Mouse (Mus musculus) liver, embryonic 14.5 days (tissue): Measurements from ENCODE around the gene Pdzd8. TPM values are rescaled to one million over a fixed set of nuclear protein-coding genes. Genes with fewer than 3 reads are reported as not detected.
A peak's percentile ranks its signal among the peaks of the same experiment; 100 is the strongest.

Experiments used
- ATAC-seq: fragments of 200-750 bp; cut with Nextera tagmentation; 2 replicates; pipeline ENCODE4 v1.8.0; 2017; ENCODE audit warnings: moderate number of reproducible peaks, mild to moderate bottlenecking, moderate library complexity; ENCODE audit not compliant: insufficient read depth
- DNase-seq, 3 experiments: peaks; one replicate each; pipeline ENCODE4 v3.0.0-alpha.2; 2012 to 2013; ENCODE audit warnings: low read depth in 3 of 3, low spot score in 3 of 3
- H3K27ac ChIP-seq: fragments of 300-500 bp; sonication (generic); 2 replicates; pipeline ENCODE4 v1.5.1; 2014; ENCODE audit warnings: moderate library complexity, mild to moderate bottlenecking, control low read depth, inconsistent platforms
- H3K27me3 ChIP-seq: fragments of 300-500 bp; sonication (generic); 2 replicates; pipeline ENCODE4 v1.6.1; 2014; ENCODE audit warnings: mild to moderate bottlenecking, low read length, moderate library complexity; ENCODE audit not compliant: control insufficient read depth, insufficient read depth
- H3K36me3 ChIP-seq: fragments of 300-500 bp; sonication (generic); replicated peaks from 2 replicates; pipeline ENCODE4 v1.6.1; 2014; ENCODE audit warnings: low read depth; ENCODE audit not compliant: control insufficient read depth, insufficient read depth
- H3K4me1 ChIP-seq, 2 experiments: fragments of 200-500 bp in 1 of 2; fragments of 300-500 bp in 1 of 2; sonication (generic) in 1 of 2; replicated peaks; 2 replicates each; pipeline ENCODE4 v1.6.1; 2012 to 2014; ENCODE audit warnings: antibody characterized with exemption in 1 of 2, inconsistent platforms in 1 of 2, low read length in 1 of 2; ENCODE audit not compliant: control insufficient read depth in 2 of 2, insufficient read depth in 2 of 2
- H3K4me2 ChIP-seq: fragments of 300-500 bp; sonication (generic); 2 replicates; pipeline ENCODE4 v1.6.1; 2014; ENCODE audit warnings: low read depth, mild to moderate bottlenecking, control low read depth, moderate library complexity
- H3K4me3 ChIP-seq, 2 experiments: fragments of 200-500 bp in 1 of 2; fragments of 300-500 bp in 1 of 2; sonication (generic) in 1 of 2; 2 replicates each; pipeline ENCODE4 v1.5.1; 2012 to 2014; ENCODE audit warnings: low read depth in 2 of 2, low read length in 2 of 2, mild to moderate bottlenecking in 2 of 2, control low read depth in 1 of 2, inconsistent platforms in 1 of 2, moderate library complexity in 1 of 2; ENCODE audit not compliant: insufficient read depth in 1 of 2
- H3K9ac ChIP-seq: fragments of 300-500 bp; sonication (generic); replicated peaks from 2 replicates; pipeline ENCODE4 v1.6.1; 2014; ENCODE audit warnings: mild to moderate bottlenecking, control low read depth, moderate library complexity
- H3K9me3 ChIP-seq: fragments of 300-500 bp; sonication (generic); 2 replicates; pipeline ENCODE4 v1.6.1; 2016; ENCODE audit warnings: low read length, mixed read lengths; ENCODE audit not compliant: control insufficient read depth
- CTCF ChIP-seq: IDR thresholded peaks from 2 replicates; pipeline ENCODE4 v1.5.1; 2016; ENCODE audit warnings: antibody characterized with exemption, low read depth, control low read depth
- EP300 ChIP-seq: IDR thresholded peaks from 2 replicates; pipeline ENCODE4 v1.6.1; 2016; ENCODE audit warnings: antibody characterized with exemption, low read depth
- WGBS: fragments of 180-500 bp; shearing (Covaris S2); extraction: QIAGEN DNeasy Blood & Tissue Kit; methylation state at CpG from one replicate; pipeline ENCODE4 v1.1.7; 2014; ENCODE audit not compliant: insufficient replicate concordance; 5-methylcytosine and 5-hydroxymethylcytosine counted together
- polyA plus RNA-seq, 2 experiments: library from polyadenylated mRNA; depleted of rRNA in 1 of 2; stranded (reverse) in 1 of 2; unstranded in 1 of 2; fragments of >200 nt; fragmentation: Nextera tagmentation in 1 of 2; extraction: Ambion mirVana in 1 of 2; gene quantifications; 2 replicates each; pipeline versions ENCODE4 v1.2.1 to v1.2.3; 2012 to 2014

Pdzd8 gene
- polyA plus RNA-seq, 2 experiments: 4.0 to 4.7 TPM

DNA sequence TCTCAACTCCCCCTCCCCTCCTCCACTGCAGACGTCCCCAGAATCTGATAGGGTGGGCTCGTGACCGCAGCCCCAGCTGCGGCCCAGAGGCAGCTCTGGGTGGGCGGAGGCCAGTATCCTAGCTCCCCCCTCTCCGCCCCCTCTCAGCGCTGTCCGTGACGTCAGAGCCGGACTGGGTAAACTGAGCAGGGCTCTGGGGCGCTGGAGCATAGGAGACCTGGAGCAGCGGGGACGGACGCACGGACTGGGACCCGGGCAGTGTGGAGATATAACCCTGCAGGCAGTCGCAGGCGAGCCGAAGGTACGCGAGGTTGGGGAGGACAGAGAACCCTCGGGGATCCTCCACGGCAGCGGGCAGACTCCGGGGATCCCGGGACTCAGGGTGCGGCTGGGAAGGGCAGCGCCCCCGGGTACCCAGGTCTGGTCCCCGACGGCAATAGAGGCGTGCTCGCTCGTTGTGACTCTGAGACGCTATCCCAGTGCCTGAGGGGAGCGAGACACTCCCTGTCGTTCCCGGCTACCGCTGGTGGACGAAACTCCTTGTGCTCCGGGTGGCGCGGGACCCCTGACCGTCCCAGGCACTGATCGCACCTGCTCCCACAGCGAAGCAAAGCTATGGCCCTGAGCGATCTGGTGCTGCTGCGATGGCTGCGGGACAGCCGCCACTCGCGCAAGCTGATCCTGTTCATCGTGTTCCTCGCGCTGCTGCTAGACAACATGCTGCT lies 84.7 kb downstream of the Pdzd8 start, which contains the start of gene Slc18a2:
TSS of gene Slc18a2 (plus strand) at position 179 of the 725 bp plus-strand sequence.
- H3K4me1 ChIP-seq: peaks cover 0 to 8% of the 10 kb centered on the region in 2 experiments; a peak in 1 of 4 replicates
- TF ChIP-seq EP300: no peak
- TF ChIP-seq CTCF: no peak
- WGBS: under 1% methylated on average over 55 of the region's 55 CpGs
- ATAC-seq (peak; percentile 58; the same call in 1 of the 2 replicates), DNase-seq (no peak)
- no peak within 1 kb of the TSS for H3K27ac ChIP-seq
- H3K9ac ChIP-seq: no peak within 1 kb of the TSS
- no peaks in the 10 kb centered on the region for H3K36me3 ChIP-seq
- no peaks in the 10 kb centered on the region for H3K9me3 ChIP-seq
- H3K27me3 ChIP-seq: peaks cover 9% of the 10 kb centered on the region
- H3K4me3 ChIP-seq: peak within 1 kb of the TSS; percentile 0 to 34
- H3K4me2 ChIP-seq: peak within 1 kb of the TSS; percentile 56

- Histone ChIP-seq H3K9me3 (no peaks in the 10 kb centered on the region), H3K27me3 (peaks cover 9% of the 10 kb centered on the region), H3K27ac (no peak overlapping the region), H3K9ac (no peak overlapping the region), H3K4me1 (peaks cover 0 to 8% of the 10 kb centered on the region in 2 experiments; a peak in 1 of 4 replicates), H3K4me2 (no peak overlapping the region), H3K36me3 (no peaks in the 10 kb centered on the region), H3K4me3 (no peak overlapping the region)
- ATAC-seq (no peak), DNase-seq (no peak)
- TF ChIP-seq EP300 (no peak), CTCF (no peak)
- 53% methylated on average over 5 of the region's 5 CpGs for WGBS
Measured at GRCm38 (mm10) chr19:59259633-59260032, 85.9 kb downstream of the Pdzd8 start.

GRCm38 (mm10) chr19:59252651-59253050 lies 92.9 kb downstream of the Pdzd8 start:
- TF ChIP-seq EP300 (no peak), CTCF (no peak)
- 30% methylated on average over 2 of the region's 2 CpGs for WGBS
- H3K4me1 ChIP-seq: peaks cover 0 to 4% of the 10 kb centered on the region in 2 experiments; a peak in 1 of 4 replicates
- H3K4me2 ChIP-seq: no peak overlapping the region
- H3K27ac ChIP-seq: no peak overlapping the region
- H3K4me3 ChIP-seq: no peak overlapping the region
- H3K36me3 ChIP-seq: no peaks in the 10 kb centered on the region
- DNase-seq (no peak), ATAC-seq (no peak)
- no peaks in the 10 kb centered on the region for H3K27me3 ChIP-seq
- H3K9me3 ChIP-seq: no peaks in the 10 kb centered on the region
- H3K9ac ChIP-seq: no peak overlapping the region

- Histone ChIP-seq H3K4me3 (no peak overlapping the region), H3K9ac (no peak overlapping the region), H3K27me3 (no peaks in the 10 kb centered on the region), H3K36me3 (no peaks in the 10 kb centered on the region), H3K27ac (no peak overlapping the region), H3K4me1 (peaks cover 0 to 4% of the 10 kb centered on the region in 2 experiments; a peak in 1 of 4 replicates), H3K4me2 (no peak overlapping the region), H3K9me3 (no peaks in the 10 kb centered on the region)
- DNase-seq (peak in 1 of 3 experiments; percentile 13), ATAC-seq (no peak; the same call in 1 of the 2 replicates)
- 18% methylated on average over 11 of the region's 11 CpGs for WGBS
- TF ChIP-seq EP300 (no peak), CTCF (peak; percentile 47)
Measured at GRCm38 (mm10) chr19:59248553-59249286, 96.9 kb downstream of the Pdzd8 start.

GRCm38 (mm10) chr19:59248144-59248543 lies 97.4 kb downstream of the Pdzd8 start:
- H3K9ac ChIP-seq: no peak overlapping the region
- no peaks in the 10 kb centered on the region for H3K9me3 ChIP-seq
- WGBS: 39% methylated on average over 4 of the region's 4 CpGs
- H3K27me3 ChIP-seq: no peaks in the 10 kb centered on the region
- peaks cover 0 to 4% of the 10 kb centered on the region in 2 experiments; a peak in 1 of 4 replicates for H3K4me1 ChIP-seq
- H3K27ac ChIP-seq: no peak overlapping the region
- DNase-seq (no peak), ATAC-seq (no peak)
- no peak overlapping the region for H3K4me3 ChIP-seq
- H3K36me3 ChIP-seq: no peaks in the 10 kb centered on the region
- no peak overlapping the region for H3K4me2 ChIP-seq
- no peak for TF ChIP-seq CTCF
- TF ChIP-seq EP300: no peak

Other genes with a start within 250 kb of the Pdzd8 start
- gene Vax1, start 175.7 kb downstream of the Pdzd8 start, polyA plus RNA-seq (2012; rRNA removed): not detected in 2 replicates
- not detected in 2 replicates for gene Vax1, start 175.7 kb downstream of the Pdzd8 start, polyA plus RNA-seq (2014; fragmentation: Nextera tagmentation; extraction: Ambion mirVana)
- not detected in 2 replicates for gene Kcnk18, start 126.6 kb downstream of the Pdzd8 start, polyA plus RNA-seq (2012; rRNA removed)
- gene Kcnk18, start 126.6 kb downstream of the Pdzd8 start, polyA plus RNA-seq (2014; fragmentation: Nextera tagmentation; extraction: Ambion mirVana): not detected in 2 replicates
- gene Slc18a2, start 84.9 kb downstream of the Pdzd8 start, polyA plus RNA-seq (2012; rRNA removed): 0.55 and 0.75 TPM in 2 replicates
- 2.1 and 2.4 TPM in 2 replicates for gene Slc18a2, start 84.9 kb downstream of the Pdzd8 start, polyA plus RNA-seq (2014; fragmentation: Nextera tagmentation; extraction: Ambion mirVana)
- gene Rps12-ps3, start 23.5 kb downstream of the Pdzd8 start, polyA plus RNA-seq (2012; rRNA removed): 113 and 165 TPM in 2 replicates
- gene Rps12-ps3, start 23.5 kb downstream of the Pdzd8 start, polyA plus RNA-seq (2014; fragmentation: Nextera tagmentation; extraction: Ambion mirVana): 31.8 and 35.3 TPM in 2 replicates
- 0.01 and 0.06 TPM in 2 replicates for gene Emx2, start 112.6 kb upstream of the Pdzd8 start, polyA plus RNA-seq (2012; rRNA removed)
- gene Emx2, start 112.6 kb upstream of the Pdzd8 start, polyA plus RNA-seq (2014; fragmentation: Nextera tagmentation; extraction: Ambion mirVana): not detected in 2 replicates